Mouse (Mus musculus): ENCODE measurements around the gene Timp1.

The Timp1 gene

DNA sequence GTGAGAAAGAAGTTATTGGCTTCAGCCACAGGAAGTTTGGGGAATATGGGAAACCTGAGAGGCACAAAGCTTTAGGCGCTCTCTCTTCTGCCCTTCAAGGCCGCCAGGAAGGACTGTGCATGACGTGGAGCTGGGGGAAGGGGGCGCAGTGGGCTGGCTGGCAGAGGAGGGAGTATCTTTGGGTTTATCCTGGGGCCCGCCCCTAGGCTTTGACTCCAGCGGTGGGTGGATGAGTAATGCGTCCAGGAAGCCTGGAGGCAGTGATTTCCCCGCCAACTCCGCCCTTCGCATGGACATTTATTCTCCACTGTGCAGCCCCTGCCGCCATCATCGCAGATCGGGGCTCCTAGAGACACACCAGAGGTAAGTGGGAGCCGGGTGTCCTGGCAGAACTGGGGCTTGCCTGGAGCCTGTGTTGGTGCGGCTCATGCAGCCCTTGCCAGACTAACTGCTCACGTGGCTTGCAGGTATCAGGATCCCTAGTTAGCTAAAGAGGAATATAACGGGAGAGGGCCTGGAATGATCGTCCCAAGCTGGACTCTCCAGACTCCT is at the start of gene Timp1:
Timp1 (plus strand) TSS at position 205 of the 552 bp plus-strand sequence.
- in situ Hi-C loops (cut with MboI, MseI), result no loop called here

DNA sequence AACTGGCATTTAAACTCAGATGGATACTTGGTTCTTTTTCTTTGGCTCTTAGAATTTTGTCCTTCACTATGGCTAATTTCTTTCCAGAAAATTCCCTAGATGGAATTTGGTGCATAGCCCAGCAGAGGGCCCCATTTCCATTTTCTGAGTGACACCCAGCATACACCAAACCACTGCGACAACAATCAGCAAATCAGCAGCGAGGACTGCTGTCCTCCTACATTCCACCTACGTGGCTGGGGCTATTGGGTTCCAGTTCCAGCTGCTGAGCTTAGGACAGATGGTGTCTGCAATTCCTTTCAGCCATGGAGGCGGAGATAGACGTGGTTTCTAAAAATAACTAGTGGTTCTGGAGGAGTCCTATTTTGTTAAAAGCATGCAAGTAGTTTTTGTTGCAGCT is 41.0 kb upstream of the Timp1 start:
- in situ Hi-C loops (cut with MboI, MseI), result no loop called here

DNA sequence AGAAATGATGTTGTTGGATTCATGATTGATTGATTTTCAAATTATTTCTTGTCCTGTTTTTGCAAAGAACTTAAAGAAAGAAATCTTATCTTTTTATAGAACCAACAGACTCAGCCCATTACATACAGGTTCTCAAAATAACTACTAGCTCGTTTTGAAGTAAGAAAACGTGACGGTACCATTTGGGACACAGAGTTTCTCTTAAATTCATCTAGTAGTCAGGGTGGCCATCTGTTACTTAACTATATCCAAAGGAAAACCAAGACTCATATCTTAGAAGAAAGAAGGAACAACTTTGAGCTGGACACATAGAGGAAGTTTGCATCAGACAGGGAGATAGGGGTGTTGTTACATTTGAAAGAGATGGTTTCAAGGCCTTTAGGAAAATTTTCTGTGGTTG is 22.7 kb upstream of the Timp1 start:
- in situ Hi-C loops (cut with MboI, MseI), result no loop called here

DNA sequence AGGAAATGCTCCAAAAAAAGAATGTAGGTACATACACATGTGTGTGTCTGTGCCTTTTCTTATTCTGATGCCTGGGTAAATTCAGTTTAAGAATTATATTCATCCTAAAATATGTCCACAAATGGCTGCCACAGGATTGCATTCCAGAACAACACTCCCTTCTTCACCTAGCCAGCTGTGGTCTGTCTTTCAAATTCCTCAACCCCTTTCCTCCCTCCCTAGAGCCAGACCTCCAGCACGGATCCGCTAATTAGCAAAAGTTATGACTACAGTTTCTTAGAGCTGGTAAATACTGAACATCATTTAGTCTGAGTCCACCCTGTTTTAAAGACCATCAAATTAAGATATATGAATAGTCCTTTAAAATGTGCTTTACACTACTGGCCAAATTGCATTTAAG is 22.1 kb upstream of the Timp1 start:
- in situ Hi-C loops (cut with MboI, MseI), result no loop called here

DNA sequence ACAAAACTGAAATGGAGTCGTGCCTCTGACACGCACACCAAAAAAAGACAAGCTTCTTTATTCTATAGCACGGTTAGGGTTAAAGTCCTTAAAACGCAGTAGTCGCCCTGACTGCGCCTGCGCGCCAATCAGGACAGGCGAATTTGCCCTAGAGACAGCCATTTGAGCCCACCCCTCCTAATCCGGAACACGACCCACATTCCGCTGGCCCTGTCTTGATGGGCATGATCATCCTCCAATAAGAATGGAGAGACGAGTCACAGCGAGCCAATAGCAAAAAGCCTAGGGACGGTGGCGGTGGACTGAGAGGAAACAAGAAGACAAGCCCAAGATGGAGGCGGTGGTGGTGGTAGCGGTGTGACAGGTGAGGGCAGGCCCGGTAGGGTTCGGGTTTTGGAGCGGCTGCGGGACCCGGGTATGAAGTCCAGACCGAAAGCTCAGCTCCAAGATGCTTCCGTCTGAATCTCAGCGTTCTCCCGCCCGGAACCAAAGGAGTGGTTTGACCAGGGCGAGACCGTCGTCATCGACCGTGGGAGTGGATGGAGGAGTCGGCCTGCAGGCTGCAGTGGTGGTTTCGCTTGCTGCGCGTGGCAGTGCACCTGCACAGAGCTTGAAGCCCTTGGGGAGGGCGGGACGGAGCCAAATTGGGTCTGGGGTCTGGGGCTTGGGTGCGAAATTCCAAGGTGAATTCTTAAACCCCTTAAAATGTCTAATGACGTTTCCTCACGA is 21.5 kb upstream of the Timp1 start:
- in situ Hi-C loops (cut with MboI, MseI), result no loop called here

DNA sequence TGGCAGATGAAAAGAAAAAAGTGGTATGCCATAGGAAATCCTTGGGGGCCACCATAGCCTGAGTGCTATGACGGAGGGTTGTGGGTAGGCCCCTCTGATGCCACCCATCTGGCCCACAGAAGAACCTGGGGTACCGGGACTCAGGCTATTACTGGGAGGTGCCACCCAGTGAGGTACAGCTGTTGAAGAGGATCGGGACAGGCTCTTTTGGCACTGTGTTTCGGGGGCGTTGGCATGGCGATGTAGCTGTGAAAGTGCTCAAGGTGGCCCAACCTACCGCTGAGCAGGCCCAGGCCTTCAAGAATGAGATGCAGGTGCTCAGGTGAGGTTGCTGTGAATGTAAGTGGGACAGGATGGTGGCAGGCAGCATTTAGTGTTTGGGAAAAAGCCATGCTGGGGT is 16.2 kb upstream of the Timp1 start:
- in situ Hi-C loops (cut with MboI, MseI), result loop anchor here (5.0 kb wide), 1 partner anchor 104 kb away; no protein-coding TSS in a partner anchor

DNA sequence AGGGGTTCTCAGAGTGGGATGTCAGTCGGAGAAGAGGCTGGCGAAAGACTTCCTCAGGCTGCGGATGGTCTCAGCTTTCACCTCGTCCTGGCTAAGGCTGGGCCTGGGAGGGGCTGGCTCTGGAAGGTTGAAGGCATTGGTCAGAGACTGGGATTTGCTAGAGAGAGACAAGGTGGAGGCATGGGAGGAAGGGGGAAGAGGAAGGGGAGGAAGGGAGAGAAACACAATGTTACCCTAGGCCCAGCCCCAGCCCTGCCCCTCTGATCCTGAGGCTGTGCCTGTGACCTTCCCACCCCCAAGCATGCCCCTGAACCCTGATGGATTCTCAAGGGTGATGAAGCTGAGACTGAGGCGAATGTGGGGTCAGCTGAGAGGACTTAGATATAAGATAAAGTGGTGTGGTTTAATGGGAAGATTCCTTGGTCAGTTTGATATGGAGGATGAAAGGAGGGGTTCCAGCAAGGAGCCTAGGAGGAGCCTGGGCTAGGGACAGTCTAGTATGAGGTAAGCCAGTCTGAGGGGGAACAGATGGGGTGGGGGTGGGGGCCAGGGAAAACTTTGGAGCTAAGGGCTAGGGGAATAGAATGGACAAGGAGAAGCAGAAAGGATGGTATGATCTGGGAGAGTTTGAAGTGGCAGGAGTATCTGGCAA is 8.4 kb upstream of the Timp1 start:
- in situ Hi-C loops (cut with MboI, MseI), result no loop called here

DNA sequence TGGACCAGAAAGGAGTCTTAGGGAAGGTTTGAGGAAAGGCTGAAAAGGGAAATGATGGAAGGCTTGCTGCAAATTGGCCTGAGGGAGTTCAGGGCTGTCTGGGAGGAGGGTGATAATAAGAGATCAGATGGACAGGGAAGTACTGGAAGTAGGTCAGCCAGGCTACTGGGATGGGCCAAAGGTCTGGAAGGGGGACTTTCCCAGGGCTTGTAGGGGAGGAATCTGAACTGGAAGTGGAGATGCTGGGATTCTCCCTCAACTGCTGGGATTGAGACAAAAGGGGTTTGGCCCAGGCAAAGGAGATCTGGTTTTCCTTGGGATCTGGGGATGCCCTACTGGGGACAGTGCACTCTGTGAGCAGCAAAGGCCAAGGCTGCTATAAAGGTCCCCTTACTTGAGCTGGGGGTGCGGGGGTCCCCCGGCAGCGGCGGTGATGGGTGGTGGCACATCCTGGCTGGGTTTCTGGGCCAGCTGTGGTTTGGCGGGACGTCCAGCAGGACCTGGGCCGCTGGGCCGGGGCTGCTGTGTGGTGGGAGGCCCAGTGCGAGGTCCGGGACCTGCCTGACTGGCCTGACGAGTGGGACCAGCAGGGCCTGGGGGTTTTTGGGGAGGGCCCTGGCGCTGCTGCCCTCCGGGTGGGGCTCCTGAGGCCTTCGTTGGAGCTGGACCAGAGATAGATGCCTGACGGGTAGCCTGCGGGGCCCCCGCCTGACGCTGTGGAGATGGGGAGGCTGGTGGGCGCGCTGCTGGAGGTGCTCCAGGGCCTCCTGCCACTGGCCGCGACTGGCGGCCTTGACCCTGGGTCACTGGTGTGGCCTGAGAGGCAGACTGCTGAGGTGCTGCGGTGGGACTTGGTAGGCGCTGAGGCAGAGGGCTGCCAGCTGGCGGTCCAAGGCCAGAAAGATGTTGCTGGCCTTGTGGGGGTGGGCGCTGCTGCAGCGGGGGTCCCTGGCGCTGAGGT is 7.6 kb upstream of the Timp1 start:
- in situ Hi-C loops (cut with MboI, MseI), result no loop called here

DNA sequence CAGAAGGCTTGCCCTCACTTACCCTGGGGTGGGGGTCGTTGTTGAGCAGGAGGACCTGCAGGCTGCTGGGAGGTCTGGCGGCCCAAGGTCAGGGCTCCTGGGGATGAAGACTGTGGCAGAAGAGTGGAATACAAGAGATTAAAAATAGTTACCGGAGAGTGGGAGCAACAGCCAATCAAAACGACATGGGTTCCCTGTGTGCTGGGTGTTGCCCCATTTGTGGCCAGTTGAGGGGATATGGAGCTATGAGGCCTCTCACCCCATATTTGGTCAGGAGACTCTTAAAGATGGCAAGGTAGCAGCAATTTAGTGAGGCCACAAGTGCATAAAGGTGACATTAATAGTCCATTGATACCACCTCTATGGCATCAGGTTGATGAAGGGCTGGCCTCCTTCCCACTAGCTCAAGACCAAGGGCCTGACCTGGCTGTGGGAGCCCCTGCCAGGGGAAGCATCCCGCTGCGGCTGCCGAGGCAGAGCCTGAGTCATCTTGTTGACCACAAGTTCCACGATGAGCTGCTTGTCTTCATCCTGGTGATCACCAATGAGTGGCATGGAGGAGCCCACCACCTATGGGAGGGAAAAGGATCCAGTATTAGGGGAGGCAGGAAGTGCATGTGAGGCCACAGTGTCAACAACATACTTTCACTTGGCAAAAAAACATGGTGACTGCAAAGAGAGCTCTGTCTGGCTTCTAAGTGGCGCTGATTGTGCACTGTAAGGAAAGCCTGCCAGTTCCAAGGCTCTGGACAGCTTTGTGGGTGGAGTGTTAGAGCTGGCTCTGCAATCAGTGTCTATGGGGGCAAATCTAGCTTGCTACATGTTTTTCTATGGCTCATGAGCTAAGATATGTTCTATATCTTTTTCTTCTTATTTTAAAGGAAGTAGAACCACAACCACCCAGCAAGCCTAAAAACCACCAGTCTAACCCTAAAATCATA is 6.5 kb upstream of the Timp1 start:
- in situ Hi-C loops (cut with MboI, MseI), result no loop called here

DNA sequence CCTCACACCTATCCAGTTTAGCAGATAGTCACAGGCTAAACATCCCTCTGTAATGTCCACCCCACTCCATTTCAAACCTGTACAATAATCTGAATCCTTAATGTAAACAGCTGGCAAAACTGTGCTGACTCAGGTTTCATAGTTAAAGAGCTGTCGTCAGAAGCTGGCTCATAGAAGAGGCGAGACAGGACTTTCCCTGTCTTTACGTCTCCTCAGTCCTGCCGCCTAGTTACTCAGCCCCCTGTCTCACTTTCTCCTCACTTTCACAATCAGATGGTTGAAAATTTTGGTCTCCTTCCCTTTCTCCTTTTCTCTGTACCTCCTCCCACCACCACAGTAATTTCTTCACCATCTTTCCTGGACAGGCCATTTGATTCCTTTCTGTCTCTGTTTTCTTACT is 1.9 kb upstream of the Timp1 start:
- in situ Hi-C loops (cut with MboI, MseI), result no loop called here

DNA sequence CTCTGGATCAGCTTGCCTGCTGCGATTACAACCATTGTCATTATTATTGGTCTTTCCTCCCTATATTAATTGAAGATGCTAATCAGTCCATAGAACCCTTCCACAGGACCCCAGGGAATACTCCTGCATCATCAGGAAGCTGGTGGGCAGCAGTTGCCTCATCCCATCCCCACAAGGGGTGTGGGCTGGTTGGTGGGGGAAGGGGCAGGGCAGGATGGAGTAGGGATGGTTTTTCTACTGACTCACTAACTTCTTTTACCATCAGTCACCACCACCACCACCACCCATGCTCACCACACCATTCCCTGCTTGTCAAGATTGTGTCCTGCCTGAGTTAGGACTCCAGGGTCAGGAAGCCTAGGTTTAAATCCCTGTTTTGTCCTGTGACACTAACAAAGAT is 763 bp upstream of the Timp1 start:
- in situ Hi-C loops (cut with MboI, MseI), result no loop called here

DNA sequence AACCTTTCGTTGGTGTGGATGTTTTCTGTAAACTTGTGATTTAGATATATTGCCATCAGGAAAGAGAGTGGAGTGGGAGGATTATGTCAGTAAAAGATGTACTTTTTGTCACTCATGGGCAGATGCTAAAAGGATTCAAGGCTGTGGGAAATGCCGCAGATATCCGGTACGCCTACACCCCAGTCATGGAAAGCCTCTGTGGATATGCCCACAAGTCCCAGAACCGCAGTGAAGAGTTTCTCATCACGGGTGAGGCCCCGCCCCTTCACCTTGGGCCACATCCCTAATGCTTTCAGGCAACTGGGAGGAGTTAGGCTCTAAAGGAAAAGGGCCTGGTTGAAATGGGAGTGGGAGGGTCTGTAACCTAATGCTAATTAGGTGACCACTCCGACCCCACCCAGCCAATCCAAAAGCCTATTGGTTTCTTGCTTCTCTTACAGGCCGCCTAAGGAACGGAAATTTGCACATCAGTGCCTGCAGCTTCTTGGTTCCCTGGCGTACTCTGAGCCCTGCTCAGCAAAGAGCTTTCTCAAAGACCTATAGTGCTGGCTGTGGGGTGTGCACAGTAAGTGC is 3.0 kb downstream of the Timp1 start:
- in situ Hi-C loops (cut with MboI, MseI), result no loop called here

DNA sequence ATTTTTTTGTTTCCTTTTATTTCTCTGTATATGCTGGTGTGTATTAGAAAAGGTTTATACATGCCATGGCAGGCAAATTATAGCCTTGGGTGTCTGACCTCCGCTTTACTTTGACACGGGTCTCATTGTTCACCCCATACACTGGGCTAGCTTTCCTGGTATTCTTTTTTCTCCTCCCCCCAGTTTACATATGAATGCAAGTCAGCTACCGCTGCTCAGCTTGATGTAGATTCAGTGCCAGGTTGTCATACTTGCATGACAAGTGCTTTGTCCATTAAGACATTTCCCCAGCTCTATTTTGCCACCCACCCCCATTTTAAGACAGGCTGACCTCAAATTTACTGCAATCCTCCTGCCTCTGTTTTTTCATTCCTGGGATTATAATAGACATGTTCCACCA is 5.3 kb downstream of the Timp1 start:
- in situ Hi-C loops (cut with MboI, MseI), result loop anchor here (25.0 kb wide), 1 partner anchor 1388 kb away; the partner anchor contains the start of gene Tex13c3

DNA sequence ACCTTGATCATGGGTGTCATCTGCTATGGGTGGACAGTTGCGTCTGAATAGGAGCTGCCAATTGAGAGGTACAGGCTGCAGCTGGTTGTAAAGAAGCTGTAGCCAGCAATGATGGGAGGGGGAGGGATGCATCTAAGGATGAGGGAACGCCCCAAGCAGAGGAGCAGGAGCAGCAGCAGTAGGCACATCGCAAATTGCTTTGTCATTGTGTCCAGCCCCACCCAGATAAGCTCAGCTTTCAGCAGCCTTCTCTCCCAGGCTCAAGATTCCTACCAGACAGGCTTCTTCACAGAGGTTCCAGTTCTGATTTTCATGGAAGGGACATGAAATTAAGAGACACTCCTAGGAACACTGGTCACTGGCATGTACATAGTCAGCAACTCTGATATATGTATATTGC is 40.1 kb downstream of the Timp1 start:
- in situ Hi-C loops (cut with MboI, MseI), result no loop called here

DNA sequence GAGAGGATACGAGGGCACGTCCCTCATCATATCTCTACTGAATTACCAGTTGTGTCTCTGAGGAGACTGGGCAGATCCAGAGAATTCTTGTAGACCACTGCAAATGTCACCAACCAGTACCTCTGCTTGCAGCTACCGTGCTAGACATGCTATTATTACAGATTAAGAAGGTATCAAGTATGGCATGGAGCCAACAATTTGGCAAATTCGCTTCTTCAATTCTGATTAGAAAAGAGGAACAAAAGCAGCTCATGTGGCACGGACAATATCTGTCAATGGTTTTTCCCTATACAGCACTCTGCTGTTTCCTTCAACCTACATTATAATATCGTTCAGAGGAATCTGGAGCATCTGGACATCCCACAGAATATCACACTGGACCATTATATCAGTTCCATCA is 43.8 kb downstream of the Timp1 start:
- in situ Hi-C loops (cut with MboI, MseI), result no loop called here

DNA sequence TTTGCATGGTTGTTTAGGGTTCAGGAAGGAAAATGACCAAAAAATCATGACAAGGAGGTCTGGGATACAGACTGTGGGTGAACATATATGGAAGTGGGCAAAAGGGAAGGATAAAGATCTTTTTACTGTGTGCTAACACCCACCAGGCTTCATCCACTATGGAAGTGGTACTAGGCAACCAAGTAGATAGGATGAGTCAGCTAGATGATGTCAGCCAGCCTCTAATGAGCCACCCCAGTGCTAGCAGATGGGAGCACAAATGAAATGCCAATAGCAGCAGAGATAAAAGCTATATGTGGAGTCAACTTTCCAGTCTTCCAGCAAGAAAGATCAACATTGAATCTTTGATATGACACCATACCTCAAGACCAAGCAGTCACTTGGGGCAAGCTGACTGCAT is 45.1 kb downstream of the Timp1 start:
- in situ Hi-C loops (cut with MboI, MseI), result no loop called here

DNA sequence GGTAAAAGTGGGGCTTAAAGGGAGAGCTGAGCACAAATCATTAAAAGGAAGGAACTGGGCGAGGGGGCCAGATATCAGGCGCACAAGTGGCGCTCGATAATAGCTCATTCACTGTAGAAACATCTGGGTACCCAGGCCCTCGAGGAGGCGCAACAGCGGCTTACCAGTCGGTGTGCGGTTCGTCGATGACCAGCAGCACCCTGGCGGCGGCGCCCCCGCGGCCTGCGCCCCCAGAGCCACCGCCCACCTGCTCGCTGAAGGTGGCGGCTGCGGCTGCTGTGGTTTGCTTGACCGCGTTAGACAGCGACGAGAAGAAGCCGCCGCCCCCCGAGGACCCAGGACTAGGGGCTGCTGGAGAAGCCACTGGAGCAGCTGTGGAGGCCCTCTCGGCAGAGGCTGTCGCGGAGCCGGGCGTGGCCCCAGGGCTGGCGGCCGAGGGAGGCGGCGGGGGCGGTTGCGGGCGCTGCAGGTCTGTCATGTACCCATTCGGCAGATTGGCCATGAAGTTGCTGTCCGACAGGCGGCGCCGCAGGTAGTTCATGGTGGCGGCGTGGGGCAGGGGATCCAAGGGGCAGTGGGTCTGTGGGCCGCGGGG is 50.4 kb downstream of the Timp1 start:
- in situ Hi-C loops (cut with MboI, MseI), result no loop called here

DNA sequence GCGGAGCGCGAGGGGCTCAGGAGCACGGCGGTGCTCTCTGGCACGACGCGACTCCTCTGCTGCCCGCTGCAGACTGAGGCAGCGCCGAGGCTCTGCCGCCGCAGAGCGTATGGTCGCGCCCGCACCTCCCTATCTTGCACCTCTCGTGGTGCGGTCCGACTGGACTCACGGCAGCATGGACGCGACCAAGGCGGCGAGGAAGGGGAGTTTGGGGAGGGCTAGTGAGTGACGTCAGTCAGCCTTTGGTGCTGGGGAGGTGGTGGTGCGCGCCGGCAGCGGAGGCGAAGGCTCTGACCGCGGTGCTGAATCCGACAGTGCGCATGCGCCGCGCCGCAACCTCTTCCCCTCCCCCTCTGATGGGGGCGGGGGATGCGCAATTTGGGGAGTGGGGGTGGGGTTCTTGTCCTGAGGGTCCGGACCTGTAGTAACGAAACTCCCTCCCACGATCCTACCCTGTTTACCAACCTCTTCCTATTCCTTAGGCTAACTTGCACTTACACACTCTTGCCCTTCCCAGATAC is 50.9 kb downstream of the Timp1 start, which contains the start of gene Syn1:
Syn1 (minus strand) TSS at position 161 of the 521 bp plus-strand sequence.
- in situ Hi-C loops (cut with MboI, MseI), result no loop called here

DNA sequence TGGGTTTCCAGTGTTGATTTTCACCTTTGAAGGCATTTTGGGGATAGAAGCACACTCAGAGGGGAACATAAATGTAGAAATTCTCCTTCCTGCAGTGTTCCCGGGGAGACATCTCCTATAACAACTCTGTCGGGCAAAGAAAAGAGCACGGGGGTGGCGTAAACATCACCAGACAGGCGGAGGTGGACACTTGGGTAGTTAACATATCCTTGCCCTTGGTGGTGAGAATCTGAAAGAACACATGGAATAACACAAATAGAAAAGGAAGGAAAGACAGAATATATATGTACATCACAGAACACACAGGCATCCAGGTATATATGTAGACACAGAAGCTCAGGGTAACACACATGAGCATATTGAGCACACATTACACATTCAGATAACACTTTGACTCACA is 51.4 kb downstream of the Timp1 start:
- in situ Hi-C loops (cut with MboI, MseI), result no loop called here

DNA sequence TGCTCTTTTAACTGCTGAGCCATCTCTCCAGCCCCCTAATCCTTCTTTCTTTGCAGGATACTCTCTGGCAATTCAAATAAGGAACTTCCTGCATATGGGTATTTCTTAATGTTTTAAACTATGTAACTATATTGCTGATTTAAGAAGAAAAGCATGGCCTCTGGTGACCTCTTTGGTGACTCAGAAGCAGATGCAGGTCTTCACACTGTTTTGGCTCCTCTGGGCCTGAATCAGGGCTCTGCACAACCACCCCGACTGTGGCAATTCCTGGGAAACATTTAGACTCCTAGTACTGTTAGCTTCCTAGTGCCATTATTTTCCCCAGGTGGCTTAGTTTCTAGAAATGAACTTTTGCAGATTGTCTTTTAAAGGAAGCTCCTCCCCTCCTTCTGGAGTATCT is 53.5 kb downstream of the Timp1 start:
- in situ Hi-C loops (cut with MboI, MseI), result no loop called here
